ENCODE assay signal across 7 mouse cellular contexts in the genomic region with DNA sequence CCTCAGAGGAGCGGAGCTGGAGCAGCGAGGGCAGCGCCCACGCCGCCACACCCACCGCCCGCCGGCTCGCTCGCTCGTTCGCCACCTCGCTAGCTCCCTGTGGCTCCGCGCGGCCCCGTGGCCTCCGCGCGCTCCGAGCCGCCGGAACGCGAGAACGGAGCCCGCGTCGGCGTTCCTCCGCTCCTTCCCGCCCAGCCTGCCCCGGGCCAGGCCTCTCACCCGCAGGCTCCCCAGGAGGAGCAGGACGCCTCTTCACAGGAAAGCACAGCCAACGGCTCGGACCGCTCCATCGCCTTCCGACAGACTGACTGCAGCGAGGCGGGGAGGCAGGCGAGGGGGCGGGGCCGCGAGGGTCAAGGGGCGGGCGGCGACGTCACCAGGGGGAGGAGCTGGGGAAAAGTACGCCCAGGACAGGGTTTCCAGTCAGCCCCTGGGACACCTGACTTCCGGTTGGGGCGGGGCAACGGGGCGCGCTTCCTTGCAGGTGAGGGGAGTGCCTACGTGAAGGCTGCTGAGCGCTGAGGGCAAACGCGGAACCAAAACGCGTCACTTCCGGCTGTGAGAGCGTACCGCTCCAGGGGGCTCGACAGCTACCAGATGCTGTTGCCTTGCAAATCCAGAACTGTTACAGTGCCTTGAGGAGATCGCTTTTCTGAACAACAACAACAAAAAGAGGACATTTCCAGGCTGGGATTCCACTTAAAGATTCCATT. TPM values are rescaled to one million over a fixed set of nuclear protein-coding genes. Genes with fewer than 3 reads are reported as not detected.
DNase-seq lines count a peak whose midpoint lies in the region; ATAC-seq lines count a peak whose summit lies in the region.

A gene (minus strand): TSS at position 355 of the 713 bp plus-strand sequence.

- H3K27ac ChIP-seq in embryonic facial prominence, embryonic 12.5 days = peak within 1 kb of the TSS; percentile 92
- peak within 1 kb of the TSS; percentile 92 for H3K27ac ChIP-seq in limb, embryonic 11.5 days (replicated peaks; ENCODE audit: low read depth, low read length)
- peak within 1 kb of the TSS; percentile 97 for H3K27ac ChIP-seq in midbrain, embryonic 14.5 days (replicated peaks; ENCODE audit: low read depth, low read length)

- peak within 1 kb of the TSS; percentile 76 for H3K4me3 ChIP-seq in embryonic facial prominence, embryonic 12.5 days
- peak within 1 kb of the TSS; percentile 89 for H3K4me3 ChIP-seq in limb, embryonic 11.5 days (ENCODE audit: low read depth, low read length)
- peak within 1 kb of the TSS; percentile 77 for H3K4me3 ChIP-seq in midbrain, embryonic 14.5 days (replicated peaks; ENCODE audit: low read depth, low read length)

- H3K4me1 ChIP-seq in embryonic facial prominence, embryonic 12.5 days = 0 out of 2 replicates have a peak, but pooled peaks cover 3% of the 10 kb centered on the region
- H3K4me1 ChIP-seq in limb, embryonic 11.5 days (ENCODE audit: control insufficient read depth, insufficient read depth, low read length) = no peaks in the 10 kb centered on the region
- peaks cover 6% of the 10 kb centered on the region; the same call in 1 of the 2 replicates for H3K4me1 ChIP-seq in midbrain, embryonic 14.5 days (ENCODE audit: control insufficient read depth, insufficient read depth, low read length)

- H3K4me2 ChIP-seq in embryonic facial prominence, embryonic 12.5 days (replicated peaks) = peak within 1 kb of the TSS; percentile 75
- peak within 1 kb of the TSS; percentile 83 for H3K4me2 ChIP-seq in limb, embryonic 11.5 days (ENCODE audit: low read depth, severe bottlenecking)
- H3K4me2 ChIP-seq in midbrain, embryonic 14.5 days (ENCODE audit: low read length) = peak within 1 kb of the TSS; percentile 64

- no peaks in the 10 kb centered on the region for H3K9me3 ChIP-seq in embryonic facial prominence, embryonic 12.5 days
- no peaks in the 10 kb centered on the region for H3K9me3 ChIP-seq in limb, embryonic 11.5 days (ENCODE audit: control insufficient read depth, low read length)
- H3K9me3 ChIP-seq in midbrain, embryonic 14.5 days (ENCODE audit: control insufficient read depth, low read length) = no peaks in the 10 kb centered on the region

- WGBS in embryonic facial prominence, embryonic 12.5 days = under 1% methylated on average over 66 of the region's 67 CpGs
- under 1% methylated on average over 64 of the region's 67 CpGs for WGBS in limb, embryonic 11.5 days
- WGBS in midbrain, embryonic 14.5 days = under 1% methylated on average over 67 of the region's 67 CpGs

- peak; percentile 99 for ATAC-seq in embryonic facial prominence, embryonic 12.5 days (ENCODE audit: insufficient number of reproducible peaks, insufficient read depth, low FRiP score, low TSS enrichment)
- ATAC-seq in limb, embryonic 11.5 days (ENCODE audit: insufficient number of reproducible peaks, low FRiP score, low TSS enrichment, low read depth) = peak; percentile 100
- ATAC-seq in midbrain, embryonic 14.5 days (ENCODE audit: low FRiP score, low TSS enrichment) = peak; percentile 99

- DNase-seq in adrenal gland, postnatal 25 days = peak; percentile 100
- DNase-seq in heart, adult 11 months = peak; percentile 100
- DNase-seq in kidney, adult 18-20 months = peak; percentile 98
- DNase-seq in limb, embryonic 11.5 days (ENCODE audit: low spot score) = peak; percentile 100
- DNase-seq in midbrain, embryonic 14.5 days = peak; percentile 99
- DNase-seq in spleen, adult 18-20 months = peak; percentile 100

- no peaks in the 10 kb centered on the region for H3K27me3 ChIP-seq in embryonic facial prominence, embryonic 12.5 days
- no peaks in the 10 kb centered on the region for H3K27me3 ChIP-seq in limb, embryonic 11.5 days (ENCODE audit: control insufficient read depth, insufficient read depth, low read length)
- no peaks in the 10 kb centered on the region for H3K27me3 ChIP-seq in midbrain, embryonic 14.5 days (ENCODE audit: control insufficient read depth, insufficient read depth, low read length)

- H3K36me3 ChIP-seq in embryonic facial prominence, embryonic 12.5 days = peaks cover 11% of the 10 kb centered on the region; the same call in 1 of the 2 replicates
- no peaks in the 10 kb centered on the region; the same call in none of the 2 replicates for H3K36me3 ChIP-seq in limb, embryonic 11.5 days (ENCODE audit: control insufficient read depth, insufficient read depth, low read length)
- peaks cover 13% of the 10 kb centered on the region for H3K36me3 ChIP-seq in midbrain, embryonic 14.5 days (ENCODE audit: control insufficient read depth, insufficient read depth, low read length)

- H3K9ac ChIP-seq in embryonic facial prominence, embryonic 12.5 days = peak within 1 kb of the TSS; percentile 77
- H3K9ac ChIP-seq in limb, embryonic 11.5 days (ENCODE audit: low read length) = peak within 1 kb of the TSS; percentile 81
- peak within 1 kb of the TSS; percentile 78 for H3K9ac ChIP-seq in midbrain, embryonic 14.5 days (replicated peaks; ENCODE audit: low read length)

RNA-seq across cellular contexts. Expression of the gene that starts here (rescaled TPM):
- 17.9 and 19.9 TPM in 2 replicates for total RNA-seq in adrenal gland, postnatal 25 days (2021)
- 17.2 and 17.5 TPM in 2 replicates for polyA plus RNA-seq in embryonic facial prominence, embryonic 12.5 days (2016; fragmentation: Nextera tagmentation; extraction: Ambion mirVana)
- polyA plus RNA-seq in limb, embryonic 11.5 days (2014; fragmentation: Nextera tagmentation; extraction: Ambion mirVana) = 21.6 and 24.6 TPM in 2 replicates
- 17.1 and 20.2 TPM in 2 replicates for polyA plus RNA-seq in midbrain, embryonic 14.5 days (2014; fragmentation: Nextera tagmentation; extraction: Ambion mirVana)

Comparison
In these comparisons a context has a peak if more than half of its experiments do, and no peak if none do; other contexts are left out.
1. Peak in every context shown above with its lines: DNase-seq, ATAC-seq, H3K4me3 ChIP-seq and H3K27ac ChIP-seq.